Mouse (Mus musculus) cerebellum, adult 2 months (tissue): ENCODE data around the gene Cers2. TPM values are rescaled to one million over a fixed set of nuclear protein-coding genes. Genes with fewer than 3 reads are reported as not detected.
"Not testable (repeated sequence)": the region's sequence is repeated elsewhere in the genome, so short reads cannot be mapped to it uniquely, and the experiment has no call there.

Experiments used
- DNase-seq, 2 experiments: peaks; one replicate each; pipeline ENCODE4 v3.0.0; 2021
- H3K27ac ChIP-seq: fragments of 200-500 bp; 2 replicates; pipeline ENCODE4 v1.5.1; 2012; ENCODE audit warnings: low read length, control low read depth, inconsistent platforms; ENCODE audit not compliant: insufficient read depth
- H3K27me3 ChIP-seq: fragments of 200-500 bp; 2 replicates; pipeline ENCODE4 v1.6.1; 2012; ENCODE audit warnings: inconsistent platforms, mild to moderate bottlenecking, low read length, moderate library complexity; ENCODE audit not compliant: control insufficient read depth, insufficient read depth
- H3K4me1 ChIP-seq: fragments of 200-500 bp; 2 replicates; pipeline ENCODE4 v1.6.1; 2011; ENCODE audit warnings: low read length; ENCODE audit not compliant: control insufficient read depth, insufficient read depth
- H3K4me3 ChIP-seq: fragments of 200-500 bp; replicated peaks from 2 replicates; pipeline ENCODE3; 2011; ENCODE audit warnings: mild to moderate bottlenecking, low read depth, low read length, control low read depth; ENCODE audit not compliant: insufficient read depth
- CTCF ChIP-seq: fragments of 200-500 bp; IDR thresholded peaks from 2 replicates; pipeline ENCODE4 v1.5.1; 2011; ENCODE audit warnings: low read depth, mild to moderate bottlenecking, control low read depth, low read length, moderate library complexity, borderline replicate concordance; ENCODE audit not compliant: insufficient read depth
- POLR2A ChIP-seq: fragments of 200-500 bp; IDR thresholded peaks from 2 replicates; pipeline ENCODE4 v1.6.1; 2011; ENCODE audit warnings: low read length, control low read depth, borderline replicate concordance; ENCODE audit not compliant: insufficient read depth
- WGBS: fragments of 180-500 bp; shearing (Covaris S2); methylation state at CpG from one replicate; pipeline ENCODE4 v1.1.7; 2018; 5-methylcytosine and 5-hydroxymethylcytosine counted together
- polyA plus RNA-seq: library from polyadenylated mRNA; depleted of rRNA; stranded (reverse); fragments of >200 nt; gene quantifications from 2 replicates; pipeline ENCODE4 v1.2.3, GENCODE M21; 2012

The Cers2 gene
- polyA plus RNA-seq, 1 experiment: 142 TPM

- Histone ChIP-seq H3K4me3 (no peak overlapping the region), H3K27ac (no peak overlapping the region), H3K27me3 (no peaks in the 10 kb centered on the region), H3K4me1 (no peaks in the 10 kb centered on the region)
- DNase-seq: no peak
- WGBS: 89% methylated on average over 3 of the region's 3 CpGs
- no peak for TF ChIP-seq POLR2A
- TF ChIP-seq CTCF: no peak
Observed at GRCm38 (mm10) chr3:95323429-95323828, 8.8 kb downstream of the Cers2 start.

- TF ChIP-seq CTCF (no peak), POLR2A (no peak)
- no peaks in the 10 kb centered on the region for H3K4me1 ChIP-seq
- no peak overlapping the region for H3K4me3 ChIP-seq
- no peak overlapping the region for H3K27ac ChIP-seq
- WGBS: 91% methylated on average over 6 of the region's 6 CpGs
- no peaks in the 10 kb centered on the region for H3K27me3 ChIP-seq
- DNase-seq: no peak
Observed at GRCm38 (mm10) chr3:95324454-95325144, 10.0 kb downstream of the Cers2 start.

GRCm38 (mm10) chr3:95328803-95329404 is 14.3 kb downstream of the Cers2 start:
- DNase-seq: no peak
- Histone ChIP-seq H3K27me3 (no peaks in the 10 kb centered on the region), H3K27ac (no peak overlapping the region), H3K4me1 (no peaks in the 10 kb centered on the region), H3K4me3 (no peak overlapping the region)
- 91% methylated on average over 1 of the region's 1 CpGs for WGBS
- no peak for TF ChIP-seq CTCF

- TF ChIP-seq CTCF: no peak
- no peak overlapping the region for H3K4me3 ChIP-seq
- no peaks in the 10 kb centered on the region for H3K4me1 ChIP-seq
- no peaks in the 10 kb centered on the region for H3K27me3 ChIP-seq
- WGBS: 100% methylated on average over 1 of the region's 1 CpGs
- DNase-seq: no peak
- H3K27ac ChIP-seq: no peak overlapping the region
Observed at GRCm38 (mm10) chr3:95331528-95331927, 16.9 kb downstream of the Cers2 start.

GRCm38 (mm10) chr3:95337345-95337744 is 22.8 kb downstream of the Cers2 start:
- TF ChIP-seq CTCF: no peak
- TF ChIP-seq POLR2A: no peak
- Histone ChIP-seq H3K27me3 (no peaks in the 10 kb centered on the region), H3K4me3 (no peak overlapping the region), H3K27ac (no peak overlapping the region), H3K4me1 (no peaks in the 10 kb centered on the region)
- DNase-seq: no peak
- WGBS: 95% methylated on average over 4 of the region's 4 CpGs

GRCm38 (mm10) chr3:95338251-95338650 is 23.7 kb downstream of the Cers2 start:
- no peak for DNase-seq
- WGBS: 87% methylated on average over 4 of the region's 4 CpGs
- no peak overlapping the region for H3K27ac ChIP-seq
- H3K27me3 ChIP-seq: no peaks in the 10 kb centered on the region
- TF ChIP-seq CTCF: no peak
- no peak for TF ChIP-seq POLR2A
- no peak overlapping the region for H3K4me3 ChIP-seq
- no peaks in the 10 kb centered on the region for H3K4me1 ChIP-seq

- H3K27ac ChIP-seq, DNase-seq, H3K4me3 ChIP-seq, H3K27me3 ChIP-seq, H3K4me1 ChIP-seq: not testable (repeated sequence)
- WGBS: 92% methylated on average over 9 of the region's 9 CpGs
Observed at GRCm38 (mm10) chr3:95343356-95344000, 28.9 kb downstream of the Cers2 start.

- WGBS: 91% methylated on average over 7 of the region's 7 CpGs
- TF ChIP-seq POLR2A (no peak), CTCF (no peak)
- no peak for DNase-seq
Observed at GRCm38 (mm10) chr3:95346454-95346853, 31.9 kb downstream of the Cers2 start.

GRCm38 (mm10) chr3:95348343-95348742 is 33.8 kb downstream of the Cers2 start:
- not testable (repeated sequence) for H3K27me3 ChIP-seq, DNase-seq, H3K4me3 ChIP-seq, H3K4me1 ChIP-seq, H3K27ac ChIP-seq
- WGBS: 97% methylated on average over 5 of the region's 5 CpGs

More at GRCm38 (mm10) chr3:95346454-95346853, 31.9 kb downstream of the Cers2 start:
- Histone ChIP-seq H3K4me1 (no peaks in the 10 kb centered on the region), H3K27ac (no peak overlapping the region), H3K4me3 (no peak overlapping the region), H3K27me3 (no peaks in the 10 kb centered on the region)
